Mouse (Mus musculus) kidney, adult 18-20 months (tissue): ENCODE data around the gene Olfr59.

Experiments
- DNase-seq: peaks from one replicate; pipeline ENCODE4 v3.0.0; 2021

The Olfr59 gene

GRCm38 (mm10) chr11:74283436-74283835 lies at the start of gene Olfr59:
TSS of gene Olfr59 (plus strand) at chr11:74283736.
- no peak for DNase-seq

GRCm38 (mm10) chr11:74241201-74241600 lies 42.3 kb upstream of the Olfr59 start:
- DNase-seq: no peak

GRCm38 (mm10) chr11:74259508-74259907 lies 24.0 kb upstream of the Olfr59 start, which contains the start of gene Olfr406:
TSS of gene Olfr406 (plus strand) at chr11:74259808.
- no peak for DNase-seq

- no peak for DNase-seq
Measured at GRCm38 (mm10) chr11:74287256-74287655, 3.7 kb downstream of the Olfr59 start.

GRCm38 (mm10) chr11:74326044-74326443 lies 42.5 kb downstream of the Olfr59 start:
- DNase-seq: no peak

- DNase-seq: no peak
Measured at GRCm38 (mm10) chr11:74328781-74329180, 45.2 kb downstream of the Olfr59 start.

GRCm38 (mm10) chr11:74337931-74338330 lies 54.4 kb downstream of the Olfr59 start, which contains the start of gene Olfr410:
TSS of gene Olfr410 (minus strand) at chr11:74338031.
- DNase-seq: no peak
